Mouse (Mus musculus): ENCODE data around the gene Rps26.
A peak's percentile ranks its signal among the peaks of the same experiment; 100 is the strongest.

Gene Rps26

GRCm38 (mm10) chr10:128602470-128603128 lies 23.9 kb downstream of the Rps26 start:
- no peak for DNase-seq

GRCm38 (mm10) chr10:128601499-128601898 lies 25.0 kb downstream of the Rps26 start:
- DNase-seq = no peak

- DNase-seq = no peak
Observed at GRCm38 (mm10) chr10:128598476-128598875, 28.1 kb downstream of the Rps26 start.

- no peak for DNase-seq
Observed at GRCm38 (mm10) chr10:128592797-128593196, 33.8 kb downstream of the Rps26 start.

- DNase-seq = no peak
Observed at GRCm38 (mm10) chr10:128591436-128591835, 35.1 kb downstream of the Rps26 start.

GRCm38 (mm10) chr10:128590193-128590690 lies 36.3 kb downstream of the Rps26 start:
- DNase-seq = peak; percentile 71

- DNase-seq = peak; percentile 70
Observed at GRCm38 (mm10) chr10:128589464-128590192, 36.9 kb downstream of the Rps26 start, which contains the start of gene Erbb3. Erbb3 (minus strand) TSS chr10:128589652.

- DNase-seq = peak; percentile 34
Observed at GRCm38 (mm10) chr10:128588775-128589463, 37.6 kb downstream of the Rps26 start.

GRCm38 (mm10) chr10:128588136-128588535 lies 38.4 kb downstream of the Rps26 start:
- peak; percentile 19 for DNase-seq

- no peak for DNase-seq
Observed at GRCm38 (mm10) chr10:128587697-128588096, 38.9 kb downstream of the Rps26 start.

GRCm38 (mm10) chr10:128587120-128587519 lies 39.4 kb downstream of the Rps26 start:
- no peak for DNase-seq

- no peak for DNase-seq
Observed at GRCm38 (mm10) chr10:128586546-128586945, 40.0 kb downstream of the Rps26 start.

- peak; percentile 77 for DNase-seq
Observed at GRCm38 (mm10) chr10:128584386-128584785, 42.2 kb downstream of the Rps26 start.

- DNase-seq = peak; percentile 83
Observed at GRCm38 (mm10) chr10:128583644-128584043, 42.9 kb downstream of the Rps26 start.

GRCm38 (mm10) chr10:128579731-128580130 lies 46.8 kb downstream of the Rps26 start:
- DNase-seq = no peak

- DNase-seq = no peak
Observed at GRCm38 (mm10) chr10:128579298-128579697, 47.2 kb downstream of the Rps26 start.

GRCm38 (mm10) chr10:128578330-128578729 lies 48.2 kb downstream of the Rps26 start:
- no peak for DNase-seq

GRCm38 (mm10) chr10:128575063-128575462 lies 51.5 kb downstream of the Rps26 start:
- DNase-seq = no peak
